Mouse (Mus musculus) heart, postnatal 0 days (tissue): ENCODE data around the gene Nhsl1.

Experiments
- CTCF ChIP-seq: IDR thresholded peaks from 2 replicates; pipeline ENCODE4 v1.5.1; 2016; ENCODE audit warnings: antibody characterized with exemption, control low read depth, low read depth
- EP300 ChIP-seq: IDR thresholded peaks from 2 replicates; pipeline ENCODE4 v1.6.1; 2016; ENCODE audit warnings: antibody characterized with exemption, low read depth

DNA sequence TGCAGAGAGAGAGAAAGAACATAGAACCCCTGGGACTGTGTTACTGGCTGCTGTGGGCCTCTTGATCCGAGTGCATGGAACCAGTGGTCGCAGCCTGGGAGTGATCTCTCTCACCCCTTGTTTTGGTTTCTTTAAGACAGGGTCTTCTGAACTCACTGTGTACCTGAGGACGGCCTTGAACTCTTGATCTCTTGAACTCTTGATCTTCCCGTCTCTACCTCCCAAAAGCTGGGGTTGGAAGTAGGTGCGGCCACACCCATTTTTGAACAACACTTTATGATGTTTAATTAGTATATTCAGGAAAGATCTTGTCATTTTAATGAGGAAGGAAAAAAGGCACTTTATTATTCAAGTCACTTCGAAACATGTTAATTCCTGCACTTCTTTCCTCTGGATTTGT lies 37.7 kb downstream of the Nhsl1 start:
- TF ChIP-seq CTCF (no peak), EP300 (no peak)
